Mouse (Mus musculus) C2C12 (cell line): Measurements from ENCODE around the gene Olfr312.

Experiments used
- CEBPB ChIP-seq: IDR thresholded peaks from one replicate; pipeline ENCODE4 v1.6.1; 2011; ENCODE audit warnings: low read depth, mild to moderate bottlenecking, control low read depth, moderate library complexity
- CTCF ChIP-seq: IDR thresholded peaks from one replicate; pipeline ENCODE4 v1.5.1; 2011; ENCODE audit not compliant: control insufficient read depth, insufficient read depth, insufficient read length
- MAX ChIP-seq: IDR thresholded peaks from one replicate; pipeline ENCODE4 v1.6.1; 2011; ENCODE audit warnings: mild to moderate bottlenecking, control low read depth
- MYOD1 ChIP-seq: IDR thresholded peaks from one replicate; pipeline ENCODE4 v1.6.1; 2011; ENCODE audit warnings: low read depth; ENCODE audit not compliant: control insufficient read depth, insufficient read length
- MYOG ChIP-seq: IDR thresholded peaks from one replicate; pipeline ENCODE4 v1.6.1; 2011; ENCODE audit not compliant: control insufficient read depth, insufficient read length; ENCODE audit errors: extremely low read depth
- USF1 ChIP-seq: IDR thresholded peaks from one replicate; pipeline ENCODE4 v1.6.1; 2011; ENCODE audit warnings: low read depth, mild to moderate bottlenecking, control low read depth, moderate library complexity

- TF ChIP-seq CTCF (no peak), MYOD1 (no peak), MAX (no peak), USF1 (no peak), CEBPB (no peak), MYOG (no peak)
Observed at GRCm38 (mm10) chr11:58846919-58847461, 18.0 kb downstream of the Olfr312 start, which contains the start of gene Gm12258.
